Mouse (Mus musculus) urinary bladder, postnatal 10 days (tissue): ENCODE measurements around the gene Adamts15.

Source experiments
- DNase-seq: peaks from one replicate; pipeline ENCODE4 v3.0.0; 2022; ENCODE audit warnings: low spot score

Adamts15 gene

DNA sequence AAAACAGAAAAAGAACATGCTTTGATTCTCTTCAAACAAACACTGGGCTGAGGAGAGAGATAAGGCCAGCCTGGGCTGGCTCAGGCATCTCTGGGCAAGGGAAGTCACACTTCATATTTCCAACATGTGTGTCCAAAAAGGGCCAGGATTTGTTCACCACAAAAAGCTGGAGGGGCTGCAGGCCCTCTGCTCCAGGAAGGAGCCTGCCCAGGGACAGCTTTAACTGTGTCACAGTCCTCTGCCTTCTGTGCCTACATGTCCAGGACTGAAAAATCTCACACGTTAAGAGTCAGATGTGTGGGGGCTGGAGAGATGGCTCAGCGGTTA lies 42.3 kb downstream of the Adamts15 start:
- no peak for DNase-seq

DNA sequence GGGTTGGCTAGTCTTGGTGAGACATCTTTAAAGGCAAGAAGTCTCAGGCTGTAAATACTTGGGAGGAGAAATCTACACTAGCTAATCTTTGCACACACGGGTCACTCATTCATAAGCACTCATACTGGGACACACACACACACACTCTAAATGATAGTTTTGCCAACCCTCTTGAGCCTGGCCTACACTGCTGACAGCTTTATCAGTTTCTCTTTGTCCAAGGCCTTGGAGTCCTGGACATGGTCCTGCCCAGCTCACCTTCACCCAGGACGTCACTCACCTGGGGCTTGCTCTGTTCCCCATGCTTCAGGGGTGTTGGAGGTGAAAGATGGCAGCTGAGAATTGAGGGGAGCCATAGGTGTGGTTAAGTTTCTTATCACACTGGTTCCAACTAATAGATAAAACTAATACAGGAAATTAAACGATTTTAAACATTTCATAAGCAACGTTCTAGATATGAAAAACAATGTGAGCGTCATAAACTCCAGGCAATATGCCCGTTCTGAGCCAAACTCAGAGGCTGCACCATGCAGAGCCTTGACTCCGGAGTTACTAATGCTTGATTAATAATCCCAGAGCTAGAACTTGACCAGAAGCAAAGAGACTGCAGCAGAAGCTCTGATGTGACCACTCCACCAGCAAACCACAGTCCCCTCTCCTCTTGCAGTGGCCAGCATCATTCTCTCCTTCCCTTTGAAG lies 42.9 kb downstream of the Adamts15 start:
- no peak for DNase-seq

DNA sequence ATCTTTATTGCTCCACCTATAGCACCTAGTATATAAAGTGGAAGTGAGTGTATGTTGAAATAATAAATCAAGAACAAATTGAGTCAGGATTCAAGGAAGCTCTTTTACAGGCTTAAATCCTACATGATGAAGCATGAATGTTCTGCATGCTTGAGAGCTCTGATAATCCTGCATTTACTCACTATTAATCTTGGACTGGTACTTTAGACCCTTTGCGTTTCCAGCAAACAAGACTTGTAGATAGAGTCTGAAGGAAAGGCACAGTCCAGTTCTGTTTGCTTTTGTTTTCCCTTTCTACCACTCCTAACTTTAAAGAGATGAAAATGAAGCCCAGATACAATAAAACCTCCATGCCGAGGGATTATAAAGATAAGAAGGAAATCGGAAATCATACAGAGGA lies 45.7 kb downstream of the Adamts15 start:
- no peak for DNase-seq

DNA sequence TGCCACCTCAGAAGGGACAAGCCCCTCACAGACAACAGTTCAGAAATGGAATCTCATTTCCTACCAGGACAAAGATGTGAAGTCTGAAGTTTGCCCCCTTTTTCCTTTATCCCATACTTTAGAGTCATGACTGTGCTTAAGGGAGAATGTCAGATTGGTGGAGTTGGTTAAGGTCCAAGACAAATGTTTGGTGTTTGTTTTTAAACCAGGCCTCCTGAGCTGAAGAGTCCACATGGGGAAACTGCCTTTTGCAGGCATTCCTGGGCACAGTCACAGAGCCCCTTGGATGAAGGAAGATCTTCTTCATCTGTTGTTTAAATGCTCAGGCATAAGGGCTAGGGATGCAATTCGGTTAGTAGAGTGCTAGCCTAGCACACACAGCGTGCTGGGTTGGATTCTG lies 66.4 kb downstream of the Adamts15 start:
- DNase-seq = no peak

DNA sequence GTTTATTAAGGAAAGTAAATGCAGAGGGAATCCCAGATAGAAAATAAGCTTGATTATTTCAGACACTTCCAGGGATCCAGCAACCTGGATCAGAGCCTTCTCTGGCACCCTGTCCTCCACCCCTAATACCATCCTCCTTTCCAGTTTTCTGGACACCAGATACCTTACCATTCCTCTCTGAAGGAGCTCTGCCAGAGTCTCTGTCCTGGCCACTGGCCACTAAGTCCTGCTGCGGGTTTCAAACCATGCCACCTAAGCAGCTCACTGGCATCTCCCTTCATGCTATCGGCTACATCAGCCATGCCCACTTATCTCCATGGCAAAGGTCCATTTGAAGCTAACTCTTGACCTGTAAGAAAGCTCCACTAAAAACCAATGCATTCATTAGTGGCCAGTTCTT lies 70.4 kb downstream of the Adamts15 start:
- DNase-seq = no peak

DNA sequence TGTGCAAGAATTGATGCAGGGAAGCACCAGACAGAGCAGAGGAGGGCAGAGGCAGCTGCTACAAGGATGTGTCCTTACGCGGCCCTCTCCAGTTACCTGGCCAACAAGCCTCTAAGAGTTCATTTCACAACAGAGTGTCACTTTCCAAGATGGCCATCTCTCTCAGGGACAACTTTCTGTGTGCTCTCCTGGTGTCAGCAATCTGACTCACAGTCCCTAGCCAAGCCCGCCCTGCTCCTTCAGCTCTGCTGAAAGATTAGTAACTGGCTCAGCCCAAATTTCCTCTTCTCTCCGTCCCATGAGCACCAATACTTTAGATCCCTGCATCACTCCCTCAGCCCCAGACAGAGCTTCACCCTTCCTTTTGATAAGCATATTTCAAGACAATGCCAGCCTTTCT lies 72.3 kb downstream of the Adamts15 start:
- no peak for DNase-seq

DNA sequence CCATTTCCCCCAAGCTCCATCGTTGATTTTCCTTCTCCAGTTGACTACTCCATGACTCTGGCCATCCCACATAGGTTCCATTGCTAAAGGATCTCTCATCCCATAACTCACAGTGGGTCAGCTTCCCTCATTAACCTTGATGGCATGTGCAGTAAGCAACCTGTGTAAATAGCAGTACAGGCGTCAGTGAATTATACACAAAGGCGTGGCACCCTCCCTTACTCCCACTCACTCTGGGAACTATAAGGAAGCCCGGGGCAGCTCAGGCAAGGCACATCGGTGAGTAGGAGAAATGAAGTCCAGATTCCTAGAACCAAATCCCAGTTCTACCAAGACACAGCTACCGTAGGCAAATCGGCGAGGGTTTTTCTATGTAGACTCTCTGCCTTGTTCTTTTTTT lies 72.8 kb downstream of the Adamts15 start:
- DNase-seq = no peak
